Mouse (Mus musculus) T-cell, adult 2 months (primary cell): ENCODE data around the gene Exosc2.

ENCODE experiments used
- DNase-seq: peaks from one replicate; pipeline ENCODE4 v3.0.0; 2022; ENCODE audit warnings: low spot score

The Exosc2 gene

DNA sequence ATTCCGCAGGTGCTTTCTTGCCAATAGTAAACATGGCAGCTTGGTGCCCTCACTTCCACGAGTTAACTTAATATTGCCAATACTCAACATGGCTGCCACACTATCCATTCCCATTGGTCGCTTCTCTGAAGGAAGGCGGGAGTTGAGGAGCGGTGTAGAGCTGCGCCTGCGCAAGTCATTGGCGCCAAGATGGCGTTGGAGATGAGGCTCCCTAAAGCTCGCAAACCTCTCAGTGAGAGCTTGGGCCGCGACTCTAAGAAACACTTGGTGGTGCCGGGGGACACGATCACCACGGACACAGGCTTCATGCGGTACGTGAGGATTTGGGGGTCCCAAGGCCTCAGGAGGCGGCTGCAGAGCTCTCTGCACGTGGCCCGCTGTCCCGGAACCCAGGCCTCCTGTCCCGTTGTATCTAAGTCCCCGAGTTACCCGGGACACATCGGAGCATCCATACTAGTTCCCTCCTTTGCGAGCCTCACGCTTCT lies at the start of gene Exosc2:
Gene Exosc2, plus strand, starts transcription at position 165 of the 485 bp plus-strand sequence.
- peak; percentile 92 for DNase-seq

DNA sequence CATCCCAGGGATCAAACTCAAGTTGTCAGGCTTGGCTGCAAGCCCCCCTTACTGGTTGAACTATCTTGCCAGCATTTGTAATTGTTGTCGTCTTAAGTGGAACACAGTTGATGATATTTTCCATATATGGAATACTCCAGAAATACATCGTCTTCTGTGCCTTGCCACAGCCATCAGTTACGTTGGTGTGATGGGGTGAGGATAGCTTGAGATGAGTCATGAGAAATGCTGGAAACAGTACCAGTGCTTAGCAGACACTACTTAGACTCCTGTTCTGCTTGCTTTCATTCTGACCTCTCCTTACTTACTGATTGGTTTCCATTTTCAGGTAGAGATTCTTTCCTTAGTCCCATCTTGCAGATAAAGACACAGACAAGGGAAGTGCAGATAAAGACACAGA lies 37.0 kb upstream of the Exosc2 start:
- DNase-seq = no peak

DNA sequence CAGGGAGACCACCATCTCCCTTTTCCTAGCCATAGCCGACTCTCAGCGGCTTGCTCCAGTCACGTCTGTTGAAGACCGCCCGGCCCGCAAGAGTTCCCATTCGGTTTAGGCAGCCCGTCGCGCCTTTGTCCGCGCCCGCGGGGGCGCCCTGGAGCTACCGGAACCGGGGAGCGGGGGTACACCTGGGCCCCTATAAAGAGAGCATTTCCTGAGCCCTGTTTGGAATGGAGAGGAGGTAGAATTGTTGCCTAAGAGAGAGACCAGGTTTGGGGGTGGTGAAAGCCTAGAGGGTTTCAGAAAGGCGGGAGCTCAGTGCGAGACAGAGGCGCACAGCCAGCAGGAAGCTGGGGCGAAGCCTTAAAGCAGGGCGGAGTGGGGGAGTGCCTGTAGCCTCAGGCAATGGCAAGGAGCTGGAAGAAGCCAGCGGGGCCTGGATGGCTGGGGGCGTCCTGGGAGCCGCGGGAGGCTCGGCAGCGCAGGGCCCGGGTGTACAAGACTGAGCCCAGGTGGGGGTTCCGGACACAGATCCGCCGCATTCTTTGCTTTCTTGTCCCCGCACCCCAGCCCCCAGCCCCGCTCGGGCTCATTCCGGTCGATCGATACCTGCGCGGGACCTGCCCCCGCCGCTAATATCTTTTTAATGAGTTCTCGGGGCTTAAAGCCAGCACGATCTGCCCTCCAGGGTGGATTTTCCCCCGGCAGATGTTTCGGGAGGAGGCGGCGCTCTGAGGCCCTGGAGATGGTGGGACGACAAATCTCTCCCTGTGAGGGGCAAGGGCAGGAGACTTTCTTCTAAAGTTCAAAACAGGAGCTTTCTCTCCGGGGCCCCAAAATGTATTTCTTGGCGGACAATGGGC lies 35.0 kb upstream of the Exosc2 start:
- no peak for DNase-seq

DNA sequence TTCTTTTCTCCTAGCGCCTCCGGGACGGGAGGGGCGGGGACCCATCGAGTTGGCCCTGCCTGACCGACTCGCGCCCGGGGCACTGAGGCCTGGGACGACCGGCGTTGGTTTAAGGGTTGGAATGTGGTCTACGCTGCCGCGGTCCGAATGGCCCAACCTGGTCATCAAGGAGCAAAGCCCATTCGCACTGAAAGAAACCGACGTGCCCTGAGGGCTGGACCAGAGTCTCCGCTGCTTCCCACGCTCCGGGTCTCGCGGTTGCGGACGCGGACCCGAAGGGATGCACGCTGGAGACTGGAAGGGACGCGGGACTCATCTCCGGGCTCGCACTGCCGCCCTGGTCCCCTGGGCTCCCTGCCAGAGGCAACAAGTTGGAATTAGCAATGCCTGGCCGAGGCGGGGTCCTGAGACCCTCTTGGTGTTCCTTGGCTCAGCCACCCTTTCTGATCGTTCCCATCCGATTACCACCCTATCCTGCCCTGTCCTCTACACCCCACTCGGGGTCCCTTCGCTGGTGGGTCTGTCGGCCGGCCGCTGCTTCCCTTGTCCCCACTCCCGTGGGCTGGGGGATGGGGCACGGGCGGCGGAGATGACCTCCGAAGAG lies 34.3 kb upstream of the Exosc2 start:
- DNase-seq = no peak

DNA sequence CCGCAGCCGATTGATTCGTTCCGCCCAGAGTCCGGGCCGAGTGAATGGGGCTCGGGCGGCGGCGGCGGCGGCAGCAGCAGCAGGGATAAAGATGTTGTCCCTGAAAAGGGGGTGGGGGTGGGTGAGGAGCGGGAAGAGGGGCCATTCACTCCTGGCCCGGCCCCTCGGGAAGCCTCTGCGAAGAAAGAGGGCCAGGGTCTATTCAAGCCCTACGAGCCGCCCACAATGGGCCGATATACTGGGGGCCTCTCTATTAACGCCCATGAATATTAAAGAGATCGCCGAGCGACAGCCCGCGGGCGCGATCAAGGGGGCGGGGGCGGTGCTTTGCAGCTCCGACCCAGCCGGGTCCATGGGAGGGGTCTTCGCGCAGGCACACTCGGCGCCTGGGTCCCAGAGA lies 33.8 kb upstream of the Exosc2 start:
- DNase-seq = no peak

DNA sequence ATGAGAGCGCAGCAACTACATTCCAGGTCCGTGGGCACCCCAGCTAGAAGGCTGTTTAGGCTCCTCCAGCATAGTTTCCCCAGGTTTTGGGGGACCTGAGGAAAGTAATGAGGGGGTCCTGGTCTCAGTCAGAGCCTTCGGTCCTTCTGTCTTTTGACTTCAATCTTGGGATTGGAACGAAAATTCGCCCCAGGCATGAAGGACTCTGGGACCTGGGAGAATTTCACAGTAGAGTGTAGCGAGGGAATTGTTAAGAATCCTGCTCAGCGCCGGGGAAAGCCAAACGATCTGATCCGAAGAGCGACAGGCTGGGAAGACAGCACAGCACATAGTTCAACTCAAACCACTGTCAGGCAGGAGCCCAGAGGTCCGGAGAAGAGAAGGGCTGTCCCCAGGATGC lies 33.2 kb upstream of the Exosc2 start:
- no peak for DNase-seq

DNA sequence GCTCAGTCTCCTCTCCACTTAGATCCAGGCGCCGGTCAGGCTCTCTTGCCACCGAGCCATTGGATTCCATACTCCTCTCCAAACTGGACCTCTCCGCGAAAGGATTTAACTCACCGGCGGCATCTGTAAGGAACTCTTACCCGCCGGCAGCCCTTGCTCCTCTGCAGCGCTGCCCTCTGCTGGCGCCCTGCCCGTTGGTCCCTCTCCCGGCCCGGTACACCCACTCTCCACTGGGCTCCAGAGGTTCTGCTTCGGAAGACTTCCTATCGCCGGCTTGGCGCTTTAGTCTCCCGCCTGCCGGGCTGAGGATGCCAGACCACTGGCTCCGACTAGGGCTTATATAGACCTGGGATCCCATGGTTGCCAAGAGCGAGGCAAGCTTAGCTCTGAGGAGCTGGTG lies 32.7 kb upstream of the Exosc2 start:
- no peak for DNase-seq

DNA sequence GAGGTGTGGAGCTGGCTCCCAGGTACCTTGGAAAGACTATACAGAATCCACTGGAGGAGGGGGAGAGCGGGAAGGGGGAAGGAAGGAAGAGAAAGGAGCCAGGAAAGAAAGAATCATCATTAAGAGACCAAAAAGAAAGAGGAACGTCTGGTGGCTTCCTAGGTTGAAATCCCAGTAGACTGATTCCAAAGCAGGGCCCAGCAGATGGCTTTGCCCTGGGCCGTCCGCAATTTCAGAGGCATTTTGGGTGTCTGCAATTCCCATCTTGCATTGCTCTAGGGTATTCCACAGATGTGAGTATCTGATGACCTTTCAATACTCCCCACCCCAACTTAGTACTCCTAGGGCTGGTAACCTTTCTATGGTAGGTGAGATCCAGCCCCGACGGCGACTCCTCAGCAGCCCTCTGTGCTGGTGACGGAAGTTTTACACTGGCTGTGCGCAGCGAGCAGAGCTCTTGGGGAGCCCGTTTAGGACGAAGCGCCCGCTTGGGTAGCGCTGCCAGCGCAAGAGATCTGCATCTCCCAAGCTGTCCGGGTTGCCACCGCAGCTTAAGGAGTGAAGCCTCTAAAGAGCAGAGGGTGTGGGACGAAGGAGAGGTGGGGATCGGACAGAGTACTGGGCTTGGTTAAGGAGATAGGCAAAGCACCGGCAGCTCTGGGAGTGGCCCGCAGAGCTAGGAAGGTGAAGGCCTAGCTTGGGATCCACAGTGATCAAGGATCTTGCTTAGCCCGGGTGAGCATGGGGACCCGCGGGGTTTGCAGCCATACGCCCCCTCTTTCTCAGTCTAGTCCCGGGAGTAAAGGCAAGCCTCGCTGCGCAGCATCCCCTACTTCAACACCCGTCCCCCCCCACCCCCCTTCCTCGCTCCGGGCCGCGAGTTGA lies 31.7 kb upstream of the Exosc2 start:
- DNase-seq = no peak

DNA sequence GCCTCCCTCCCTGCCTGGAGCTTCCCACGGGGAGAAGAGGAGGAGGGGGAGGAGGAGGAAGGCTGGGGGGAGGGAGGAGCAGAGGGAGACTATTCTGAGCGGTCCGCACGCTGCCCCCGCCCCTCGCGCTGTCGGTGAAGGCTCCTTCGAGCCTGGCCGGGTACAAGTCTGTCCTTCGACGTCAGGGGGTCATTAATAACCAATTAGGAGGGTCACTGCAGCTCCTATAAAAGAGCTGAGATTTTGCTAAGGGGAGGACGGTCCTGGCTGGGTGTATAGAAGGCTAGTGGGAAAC lies 31.1 kb upstream of the Exosc2 start:
- DNase-seq = no peak

DNA sequence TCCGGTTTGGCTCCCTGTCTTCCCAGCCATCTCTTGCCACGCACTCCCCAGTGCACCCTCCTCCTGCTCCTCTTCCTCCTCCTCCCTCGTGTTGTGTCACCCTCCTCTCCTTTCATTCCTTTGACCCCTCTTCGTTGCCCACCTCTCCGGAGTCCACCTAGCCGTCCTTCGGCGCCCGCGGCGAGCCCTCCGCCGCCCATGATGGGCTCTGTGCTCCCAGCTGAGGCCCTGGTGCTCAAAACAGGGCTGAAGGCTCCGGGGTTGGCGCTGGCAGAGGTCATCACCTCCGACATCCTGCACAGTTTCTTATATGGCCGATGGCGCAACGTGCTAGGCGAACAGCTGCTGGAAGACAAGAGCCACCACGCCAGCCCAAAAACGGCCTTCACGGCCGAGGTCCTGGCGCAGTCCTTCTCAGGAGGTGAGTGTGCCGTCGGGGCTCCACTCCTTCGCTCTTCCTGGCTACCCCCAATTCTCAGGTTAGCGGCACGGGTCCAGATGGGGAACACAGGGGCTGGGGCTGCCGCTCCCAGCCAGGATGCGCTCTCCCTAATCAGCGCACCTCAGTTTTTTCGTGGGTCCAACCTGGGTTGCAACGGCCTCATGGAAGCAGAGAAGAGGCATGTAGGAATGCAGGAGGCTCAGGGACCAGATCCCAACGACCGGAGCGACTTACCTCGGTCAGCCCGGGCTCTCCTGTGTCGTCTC lies 30.5 kb upstream of the Exosc2 start, which contains the start of gene Prdm12:
Gene Prdm12, plus strand, starts transcription at position 137 of the 708 bp plus-strand sequence.
- no peak for DNase-seq

DNA sequence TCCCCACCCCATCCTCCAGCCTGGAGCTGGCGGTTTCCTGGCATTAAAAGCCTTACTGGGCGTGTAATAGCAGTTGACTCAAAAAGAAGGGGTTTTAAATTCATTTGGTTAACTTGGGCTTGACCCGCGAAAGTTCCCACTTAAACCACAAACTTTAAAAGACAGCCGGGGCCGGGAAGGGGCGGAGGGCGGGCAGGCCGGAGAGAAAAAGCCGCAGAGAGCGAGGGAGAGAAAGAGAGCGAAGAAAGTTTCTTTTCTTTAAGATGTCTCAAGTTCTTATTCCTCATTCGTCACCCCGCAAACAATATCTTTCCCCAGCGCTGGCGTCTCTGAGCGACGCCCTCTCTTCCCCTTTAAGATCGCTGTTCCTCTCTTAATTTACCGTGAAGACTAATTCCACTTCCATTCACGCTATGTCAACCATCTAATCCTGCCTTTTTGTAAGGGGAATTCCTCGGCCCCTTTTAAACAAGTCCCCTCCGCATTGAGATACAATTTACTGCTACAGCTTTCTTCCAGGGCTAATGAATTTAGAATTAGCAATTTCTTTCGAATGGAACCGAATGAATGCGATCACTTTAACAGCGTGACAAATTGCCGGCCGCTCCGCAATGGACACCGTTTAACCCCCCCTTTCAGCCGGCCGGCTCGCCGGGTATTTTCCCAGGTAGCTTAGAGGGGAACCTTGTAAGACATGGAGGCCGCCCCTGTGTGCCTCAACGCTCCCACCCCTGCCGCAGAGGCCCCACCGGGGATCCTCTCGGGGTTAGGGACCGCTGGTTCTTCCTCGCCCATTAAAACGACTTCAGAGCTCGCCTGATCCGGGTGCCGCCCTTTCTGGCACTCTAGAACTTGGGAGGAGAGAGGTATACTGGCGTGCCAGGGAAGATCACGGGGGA lies 29.7 kb upstream of the Exosc2 start:
- DNase-seq = no peak

DNA sequence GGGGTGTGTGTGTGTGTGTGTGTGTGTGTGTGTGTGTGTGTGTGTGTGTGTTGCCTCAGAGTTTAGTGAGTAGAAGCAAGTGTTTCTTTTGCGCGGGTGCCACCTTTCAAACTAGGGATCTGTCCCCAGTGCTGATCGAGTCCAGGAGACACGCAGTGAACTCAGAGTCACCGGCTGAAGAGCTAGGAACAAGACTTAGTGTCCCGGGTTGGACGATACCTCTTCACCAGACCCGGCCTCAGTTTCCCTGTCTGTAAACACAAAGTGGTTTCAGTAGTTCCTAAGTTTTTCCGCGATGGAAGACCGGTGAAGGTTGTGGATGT lies 29.0 kb upstream of the Exosc2 start:
- DNase-seq = no peak

DNA sequence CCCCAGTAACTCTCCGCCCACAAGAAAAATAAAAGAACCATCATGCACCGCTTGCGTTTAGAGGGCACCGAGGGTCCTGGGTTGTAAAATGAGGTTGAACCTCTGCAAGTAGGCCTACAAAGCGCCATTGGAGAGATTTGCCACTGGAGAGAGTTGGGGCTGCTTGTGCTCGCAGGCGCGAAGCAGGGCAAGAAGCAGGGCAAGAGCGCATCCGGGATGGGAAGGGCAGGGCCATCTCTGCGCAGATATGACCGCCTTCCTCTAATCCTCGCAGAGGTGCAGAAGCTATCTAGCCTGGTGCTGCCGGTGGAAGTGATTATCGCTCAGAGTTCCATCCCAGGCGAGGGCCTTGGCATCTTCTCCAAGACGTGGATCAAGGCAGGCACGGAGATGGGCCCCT lies 28.6 kb upstream of the Exosc2 start:
- DNase-seq = no peak

DNA sequence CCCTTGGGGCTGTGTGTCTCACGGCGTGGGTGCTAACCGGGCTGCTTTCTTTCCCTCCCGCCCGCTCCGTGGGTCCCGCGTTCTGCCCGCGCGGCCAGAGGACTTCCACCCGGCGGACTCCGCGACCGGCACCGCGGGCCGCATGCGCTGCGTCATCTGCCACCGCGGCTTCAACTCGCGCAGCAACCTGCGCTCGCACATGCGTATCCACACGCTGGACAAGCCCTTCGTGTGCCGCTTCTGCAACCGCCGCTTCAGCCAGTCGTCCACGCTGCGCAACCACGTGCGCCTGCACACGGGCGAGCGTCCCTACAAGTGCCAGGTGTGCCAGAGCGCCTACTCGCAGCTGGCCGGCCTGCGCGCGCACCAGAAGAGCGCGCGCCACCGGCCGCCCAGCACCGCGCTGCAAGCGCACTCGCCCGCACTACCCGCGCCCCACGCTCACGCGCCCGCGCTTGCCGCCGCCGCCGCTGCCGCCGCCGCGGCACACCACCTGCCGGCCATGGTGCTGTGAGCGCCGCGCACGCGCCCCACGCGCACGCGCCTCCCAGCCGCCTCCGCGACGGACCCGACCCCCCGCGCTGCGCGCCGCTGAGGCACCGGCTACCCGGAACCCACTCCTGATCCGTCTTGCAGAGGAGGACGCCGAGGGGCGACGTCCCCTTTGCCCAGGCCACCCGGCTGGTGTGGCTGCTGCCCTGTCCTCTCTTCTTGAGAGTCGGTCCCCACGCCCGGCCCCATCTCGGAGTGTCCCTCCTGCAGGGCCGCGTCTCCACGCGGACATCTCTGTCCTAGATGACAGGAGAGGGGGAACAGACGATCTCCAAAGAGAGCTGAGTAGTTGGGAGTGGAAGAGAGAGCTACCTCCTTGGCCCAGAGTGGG lies 16.3 kb upstream of the Exosc2 start:
- DNase-seq = peak; percentile 21

DNA sequence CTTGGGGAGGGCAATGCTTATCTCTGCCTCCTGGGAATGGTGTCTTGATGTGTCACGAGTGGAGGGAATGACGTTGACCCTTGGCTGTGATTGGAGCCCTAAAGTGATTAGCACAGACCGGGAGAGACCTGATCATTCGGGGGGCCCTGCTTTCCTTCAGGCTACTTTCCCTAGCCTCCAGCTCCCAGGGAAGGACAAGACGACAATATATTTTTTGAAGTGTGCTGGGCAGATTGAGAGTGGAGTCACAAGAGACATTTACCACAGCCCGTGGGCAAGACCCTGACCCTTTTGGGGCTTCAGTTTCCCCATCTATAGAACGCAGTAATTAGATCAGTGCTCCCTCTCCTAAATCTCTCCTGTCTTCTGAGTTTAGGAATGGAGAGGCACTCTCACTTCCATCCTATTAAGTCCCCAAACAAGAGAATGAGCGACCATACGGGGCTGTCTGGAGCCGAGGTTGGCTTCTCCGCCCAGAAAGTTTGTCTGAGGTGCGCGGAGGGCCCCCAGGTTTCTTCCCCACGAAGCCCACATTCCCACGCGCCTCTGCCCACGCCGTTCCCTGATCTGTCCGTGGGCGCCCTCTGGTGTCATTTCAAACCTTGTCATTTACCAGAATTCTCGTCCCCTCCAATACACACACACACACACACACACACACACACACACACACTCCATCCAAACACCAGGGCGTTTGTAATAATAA lies 15.5 kb upstream of the Exosc2 start:
- DNase-seq = no peak

DNA sequence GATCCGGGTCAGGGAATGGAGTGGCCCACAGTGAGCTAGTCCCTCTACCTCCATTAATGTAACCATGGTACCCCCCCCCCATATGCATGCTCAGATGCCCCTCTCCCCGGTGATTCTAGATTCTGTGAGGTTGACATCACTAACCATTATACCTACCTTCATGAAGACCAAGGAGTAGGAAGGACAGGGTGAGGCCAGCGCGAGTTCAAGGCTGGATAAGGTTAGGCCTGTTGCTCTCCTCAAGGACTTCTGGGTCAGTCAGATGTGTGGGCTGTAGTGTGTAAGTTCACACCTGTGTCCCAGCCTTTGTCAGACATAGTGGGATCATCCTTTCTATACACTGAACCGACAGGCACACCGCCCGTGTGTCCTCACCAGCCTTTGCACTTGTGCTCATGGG lies 14.1 kb upstream of the Exosc2 start:
- DNase-seq = no peak

DNA sequence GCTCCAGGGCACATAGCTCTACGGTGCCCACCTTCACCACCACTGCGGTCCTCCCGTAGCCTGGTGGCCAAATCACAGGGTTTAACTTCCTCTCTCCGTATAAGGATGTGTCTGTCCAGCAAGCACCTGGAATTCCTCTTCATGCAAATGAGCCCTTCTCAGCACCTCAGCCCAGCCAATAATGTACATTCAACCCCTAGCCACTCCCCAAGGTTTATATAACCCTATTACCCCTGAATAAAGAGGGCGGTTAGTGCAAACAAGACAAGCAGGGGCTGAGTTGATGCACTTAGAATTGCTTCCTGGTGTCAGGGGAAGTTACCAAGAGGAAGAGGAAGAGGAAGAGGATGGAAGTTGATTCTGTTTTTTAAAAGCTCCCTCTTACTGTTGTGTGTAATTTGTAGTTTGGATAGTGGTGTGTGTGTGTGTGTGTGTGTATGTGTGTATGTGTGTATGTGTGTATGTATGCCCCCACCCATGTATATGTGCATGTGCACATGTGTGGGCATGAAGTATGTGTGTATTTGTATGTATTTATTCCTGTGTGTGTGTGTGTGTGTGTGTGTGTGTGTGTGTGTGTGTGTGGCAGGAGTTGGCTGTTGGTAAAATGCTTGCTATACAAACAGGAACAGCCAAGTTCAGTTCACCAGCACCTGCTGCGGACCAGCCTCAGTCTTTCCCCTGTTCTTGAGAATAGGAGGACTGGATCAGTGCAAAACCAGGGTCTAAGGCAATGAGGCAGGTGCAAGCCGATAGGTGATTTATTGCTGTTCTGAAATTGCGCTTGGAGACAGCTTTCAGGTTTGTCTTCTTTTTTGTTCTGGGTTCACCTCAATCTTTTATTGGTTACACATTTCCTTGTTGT lies 7.3 kb upstream of the Exosc2 start:
- DNase-seq = no peak

DNA sequence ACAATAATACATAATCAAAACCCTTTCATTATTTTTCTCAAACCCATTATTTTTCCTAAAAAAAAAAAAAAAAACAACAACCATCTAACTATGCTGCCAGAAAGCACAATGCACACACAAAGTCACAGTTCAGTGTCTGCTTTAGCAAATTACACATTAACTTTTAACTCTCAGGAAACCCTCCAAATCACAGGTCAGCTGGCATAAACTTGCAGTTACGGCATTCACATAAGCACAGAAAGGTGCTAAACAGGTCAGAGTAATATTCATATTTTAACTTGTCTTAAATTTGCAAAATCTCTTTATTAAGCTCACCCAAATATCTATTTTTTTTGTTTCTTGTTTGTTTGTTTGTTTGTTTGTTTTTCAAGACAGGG lies 6.7 kb upstream of the Exosc2 start:
- DNase-seq = no peak

DNA sequence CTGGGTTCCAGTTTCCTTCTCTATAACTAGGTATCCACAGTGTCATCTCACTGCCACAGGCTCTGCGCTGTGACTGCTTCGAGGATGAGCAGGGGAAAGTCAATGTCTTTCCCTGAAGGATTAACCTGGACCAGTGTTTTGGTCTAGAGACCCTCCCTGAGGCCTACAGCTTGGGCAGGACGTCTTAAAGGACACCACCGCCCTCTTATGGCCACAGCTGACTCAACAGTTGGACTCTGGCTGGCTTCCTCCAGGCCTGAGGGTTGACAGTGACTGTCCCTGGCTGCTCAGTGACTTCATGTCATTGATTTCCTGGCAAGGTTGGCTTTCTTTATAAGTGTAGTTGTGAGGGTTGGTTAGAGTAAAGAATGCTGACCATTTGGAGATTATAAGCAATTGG lies 3.2 kb upstream of the Exosc2 start:
- no peak for DNase-seq
